Mouse (Mus musculus): Measurements from ENCODE around the gene Selp. TPM values are rescaled to one million over a fixed set of nuclear protein-coding genes. Genes with fewer than 3 reads are reported as not detected.
A peak's percentile ranks its signal among the peaks of the same experiment; 100 is the strongest.

The Selp gene
- total and polyA plus RNA-seq, 3 experiments: not detected

DNA sequence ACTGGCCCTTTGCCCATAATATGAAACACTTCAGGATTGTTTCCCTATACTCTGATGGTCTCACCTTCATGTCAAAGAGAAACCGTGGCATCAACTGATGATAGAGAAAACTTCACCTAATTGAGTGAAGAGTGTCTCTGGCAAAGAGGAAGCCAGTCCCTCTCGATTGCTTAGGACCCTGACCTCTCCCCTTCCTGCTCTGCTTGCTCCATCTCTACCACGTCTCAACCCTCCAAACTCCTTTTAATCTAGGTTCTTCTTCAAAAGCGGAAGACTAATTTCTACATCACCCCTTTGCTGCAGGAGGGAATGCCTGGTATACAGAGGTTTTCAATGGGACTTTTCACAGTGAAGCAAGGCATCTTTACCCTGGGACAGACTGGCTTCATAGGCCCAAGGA lies 58.1 kb downstream of the Selp start:
- Histone ChIP-seq H3K27ac (ENCODE audit: control insufficient read depth, low read depth, low read length) (no peak overlapping the region), H3K9ac (ENCODE audit: control insufficient read depth, low read depth, low read length, poor library complexity, severe bottlenecking) (no peak overlapping the region), H3K27me3 (ENCODE audit: control insufficient read depth in 1 of 2, insufficient read depth in 2 of 2, low read length in 2 of 2) (no peaks in the 10 kb centered on the region), H3K4me3 (ENCODE audit: control insufficient read depth in 1 of 2, insufficient read depth in 1 of 2, low read depth in 2 of 2, low read length in 2 of 2) (no peak overlapping the region), H3K9me3 (replicated peaks; ENCODE audit: insufficient read depth, low read length) (no peaks in the 10 kb centered on the region), H3K36me3 (ENCODE audit: control insufficient read depth in 1 of 2, insufficient read depth in 2 of 2, low read length in 2 of 2) (no peaks in the 10 kb centered on the region; a peak in 2 of 4 replicates), H3K79me2 (ENCODE audit: control insufficient read depth, insufficient read depth, low read length, poor library complexity) (no peaks in the 10 kb centered on the region), H3K4me1 (ENCODE audit: control insufficient read depth in 1 of 2, insufficient read depth in 2 of 2, low read length in 2 of 2) (peaks cover 0 to 3% of the 10 kb centered on the region in 2 experiments; a peak in 2 of 4 replicates)
- no peak for DNase-seq (ENCODE audit: low read depth, low spot score)
- no peak for TF ChIP-seq GATA1 (IDR thresholded peaks at IDR 0.05; ENCODE audit: low read depth, low read length)

DNA sequence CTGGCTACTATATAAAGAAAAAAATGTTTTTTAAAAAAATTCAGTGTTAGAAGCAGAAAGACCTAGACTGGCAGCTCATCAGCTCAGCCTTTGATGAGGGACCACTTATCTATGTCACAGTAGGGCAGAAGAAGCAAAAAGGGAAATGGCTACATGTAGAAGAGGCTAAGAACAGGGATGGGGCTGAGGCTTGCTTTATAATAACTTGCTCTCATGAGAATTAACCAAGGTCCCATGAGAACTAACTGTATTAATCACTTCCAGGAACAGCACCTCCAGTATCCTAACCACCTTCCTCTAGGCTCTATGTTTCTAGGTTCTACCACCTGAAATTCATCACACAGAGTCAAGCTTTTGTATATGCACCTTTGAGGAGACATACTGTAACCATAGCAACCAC lies 61.8 kb downstream of the Selp start:
- TF ChIP-seq NELFE (IDR thresholded peaks at IDR 0.05; ENCODE audit: low read depth, low read length) (no peak), EP300 (IDR thresholded peaks at IDR 0.05; ENCODE audit: low read depth in 1 of 2, low read length in 2 of 2) (peak in 1 of 2 experiments; percentile 36; a peak in 1 of 4 replicates), TAL1 (IDR thresholded peaks at IDR 0.05; ENCODE audit: low read length) (no peak), MYC (IDR thresholded peaks at IDR 0.05; ENCODE audit: low read depth, low read length) (no peak)

DNA sequence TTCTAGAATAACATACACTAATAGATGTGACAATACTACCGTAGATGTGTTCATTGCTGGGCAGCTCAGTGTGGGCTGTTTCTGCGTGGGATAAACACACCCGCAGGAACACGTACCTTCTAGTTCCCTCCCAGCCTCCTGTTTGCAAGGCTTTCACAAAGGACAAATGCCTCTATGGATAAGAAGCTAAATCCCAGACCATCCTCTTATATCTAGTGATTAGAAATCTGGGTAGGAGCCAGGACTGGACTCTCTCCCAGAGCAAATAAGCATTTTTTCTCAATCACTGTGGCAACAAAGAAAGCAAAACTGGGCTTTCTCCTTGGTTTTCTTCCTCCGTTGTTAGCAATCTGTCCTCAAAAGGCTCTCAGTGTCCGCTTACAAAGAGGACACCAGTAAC lies 63.4 kb downstream of the Selp start:
- Histone ChIP-seq H3K9me3 (replicated peaks; ENCODE audit: insufficient read depth, low read length) (no peaks in the 10 kb centered on the region), H3K79me2 (ENCODE audit: control insufficient read depth, insufficient read depth, low read length, poor library complexity) (no peaks in the 10 kb centered on the region), H3K9ac (ENCODE audit: control insufficient read depth, low read depth, low read length, poor library complexity, severe bottlenecking) (no peak overlapping the region), H3K36me3 (ENCODE audit: control insufficient read depth in 1 of 2, insufficient read depth in 2 of 2, low read length in 2 of 2) (no peaks in the 10 kb centered on the region; a peak in 2 of 4 replicates), H3K4me1 (ENCODE audit: control insufficient read depth in 1 of 2, insufficient read depth in 2 of 2, low read length in 2 of 2) (no peaks in the 10 kb centered on the region), H3K27ac (ENCODE audit: control insufficient read depth, low read depth, low read length) (no peak overlapping the region), H3K27me3 (ENCODE audit: control insufficient read depth in 1 of 2, insufficient read depth in 2 of 2, low read length in 2 of 2) (peaks cover 0 to 2% of the 10 kb centered on the region in 2 experiments; a peak in 2 of 4 replicates), H3K4me3 (ENCODE audit: control insufficient read depth in 1 of 2, insufficient read depth in 1 of 2, low read depth in 2 of 2, low read length in 2 of 2) (no peak overlapping the region)
- no peak for DNase-seq (ENCODE audit: low read depth, low spot score)
- TF ChIP-seq BHLHE40 (IDR thresholded peaks at IDR 0.05; ENCODE audit: borderline replicate concordance, low read depth, low read length): no peak
- TF ChIP-seq HCFC1 (IDR thresholded peaks at IDR 0.05; ENCODE audit: low read depth, low read length): no peak
- TF ChIP-seq ZMIZ1 (IDR thresholded peaks at IDR 0.05; ENCODE audit: low read depth, low read length): no peak

More for the DNA sequence above, 61.8 kb downstream of the Selp start:
- Histone ChIP-seq H3K27ac (ENCODE audit: control insufficient read depth, low read depth, low read length) (no peak overlapping the region), H3K4me1 (ENCODE audit: control insufficient read depth in 1 of 2, insufficient read depth in 2 of 2, low read length in 2 of 2) (no peaks in the 10 kb centered on the region), H3K4me3 (ENCODE audit: control insufficient read depth in 1 of 2, insufficient read depth in 1 of 2, low read depth in 2 of 2, low read length in 2 of 2) (no peak overlapping the region), H3K27me3 (ENCODE audit: control insufficient read depth in 1 of 2, insufficient read depth in 2 of 2, low read length in 2 of 2) (peaks cover 0 to 2% of the 10 kb centered on the region in 2 experiments; a peak in 1 of 4 replicates), H3K9ac (ENCODE audit: control insufficient read depth, low read depth, low read length, poor library complexity, severe bottlenecking) (no peak overlapping the region), H3K9me3 (replicated peaks; ENCODE audit: insufficient read depth, low read length) (no peaks in the 10 kb centered on the region), H3K79me2 (ENCODE audit: control insufficient read depth, insufficient read depth, low read length, poor library complexity) (no peaks in the 10 kb centered on the region), H3K36me3 (ENCODE audit: control insufficient read depth in 1 of 2, insufficient read depth in 2 of 2, low read length in 2 of 2) (no peaks in the 10 kb centered on the region; a peak in 2 of 4 replicates)
- DNase-seq (ENCODE audit: low read depth, low spot score): peak; percentile 77

Measured in MEL (cell line).